Mouse (Mus musculus) T-helper 17 cell (primary cell): ENCODE measurements around the gene Snupn.
"Not testable (repeated sequence)": the region's sequence is repeated elsewhere in the genome, so short reads cannot be mapped to it uniquely, and the experiment has no call there.

ENCODE experiments used
- in situ Hi-C, 2 experiments: fragments of 300-600 bp; cut with MboI, MseI; formaldehyde crosslinking; loops; 1 replicate in 1 of 2; 2 replicates in 1 of 2; pipeline ENCODE4 v1.15.1; 2025; ENCODE audit warnings: high pct_unique_total_duplicates in 2 of 2

Gene Snupn

DNA sequence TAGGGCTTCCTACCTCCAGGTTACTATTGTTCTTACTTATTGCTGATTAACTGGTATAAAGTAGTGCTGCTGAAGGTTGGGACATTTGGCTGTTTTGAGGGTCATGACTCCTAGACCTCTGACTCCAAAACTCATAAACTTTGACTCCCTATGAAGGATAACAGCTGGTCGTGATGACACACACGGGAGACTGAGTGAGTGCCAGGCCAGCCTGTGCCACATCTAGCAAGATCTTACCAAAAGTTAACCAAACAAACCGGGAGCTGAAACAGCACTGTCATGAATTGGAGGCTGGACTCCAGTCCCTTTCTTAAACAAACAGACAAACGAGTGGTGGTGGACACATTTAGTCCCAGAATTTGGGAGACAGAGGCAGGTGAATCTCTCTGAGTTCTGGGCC lies 21.2 kb upstream of the Snupn start:
- in situ Hi-C loops: no loop called here

DNA sequence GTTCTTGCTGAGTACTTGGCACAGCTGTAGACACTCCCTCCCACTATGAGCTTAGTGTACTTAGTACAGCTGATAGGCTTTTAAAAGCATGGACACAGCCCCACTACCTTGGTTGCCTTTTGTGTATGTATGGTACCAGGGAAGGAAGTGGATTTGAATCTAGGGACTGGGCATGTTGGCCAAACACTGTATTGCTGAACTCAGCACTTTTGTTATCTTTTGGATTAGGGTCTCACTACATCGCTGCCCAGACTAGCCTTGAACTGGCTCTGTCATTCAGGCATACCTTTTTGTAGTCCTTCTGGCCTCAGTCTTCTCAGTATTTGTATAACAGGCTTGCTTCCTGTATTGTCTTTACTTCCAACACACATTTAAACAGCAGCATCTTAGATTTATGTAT lies 20.1 kb upstream of the Snupn start:
- in situ Hi-C loops: no loop called here

DNA sequence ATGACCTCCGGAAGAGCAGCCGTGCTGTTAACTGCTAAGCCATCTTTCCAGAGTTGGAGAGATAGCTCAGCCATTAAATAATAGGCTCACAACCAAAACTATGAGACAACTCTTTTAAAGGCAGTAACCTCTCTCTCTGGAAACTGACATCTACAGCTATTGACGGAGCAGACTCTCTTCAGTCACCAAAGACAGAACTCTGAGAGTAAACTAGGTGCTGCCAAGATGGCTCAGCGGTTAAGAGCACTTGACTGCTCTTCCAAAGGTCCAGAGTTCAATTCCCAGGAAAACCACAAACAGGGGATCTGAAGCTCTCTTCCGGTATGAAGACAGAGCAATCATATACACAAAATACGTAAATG lies 13.8 kb upstream of the Snupn start:
- in situ Hi-C loops: loop anchor here in 1 of 2 experiments (5.0 kb wide), 1 partner anchor 115 kb away; no protein-coding TSS in a partner anchor

DNA sequence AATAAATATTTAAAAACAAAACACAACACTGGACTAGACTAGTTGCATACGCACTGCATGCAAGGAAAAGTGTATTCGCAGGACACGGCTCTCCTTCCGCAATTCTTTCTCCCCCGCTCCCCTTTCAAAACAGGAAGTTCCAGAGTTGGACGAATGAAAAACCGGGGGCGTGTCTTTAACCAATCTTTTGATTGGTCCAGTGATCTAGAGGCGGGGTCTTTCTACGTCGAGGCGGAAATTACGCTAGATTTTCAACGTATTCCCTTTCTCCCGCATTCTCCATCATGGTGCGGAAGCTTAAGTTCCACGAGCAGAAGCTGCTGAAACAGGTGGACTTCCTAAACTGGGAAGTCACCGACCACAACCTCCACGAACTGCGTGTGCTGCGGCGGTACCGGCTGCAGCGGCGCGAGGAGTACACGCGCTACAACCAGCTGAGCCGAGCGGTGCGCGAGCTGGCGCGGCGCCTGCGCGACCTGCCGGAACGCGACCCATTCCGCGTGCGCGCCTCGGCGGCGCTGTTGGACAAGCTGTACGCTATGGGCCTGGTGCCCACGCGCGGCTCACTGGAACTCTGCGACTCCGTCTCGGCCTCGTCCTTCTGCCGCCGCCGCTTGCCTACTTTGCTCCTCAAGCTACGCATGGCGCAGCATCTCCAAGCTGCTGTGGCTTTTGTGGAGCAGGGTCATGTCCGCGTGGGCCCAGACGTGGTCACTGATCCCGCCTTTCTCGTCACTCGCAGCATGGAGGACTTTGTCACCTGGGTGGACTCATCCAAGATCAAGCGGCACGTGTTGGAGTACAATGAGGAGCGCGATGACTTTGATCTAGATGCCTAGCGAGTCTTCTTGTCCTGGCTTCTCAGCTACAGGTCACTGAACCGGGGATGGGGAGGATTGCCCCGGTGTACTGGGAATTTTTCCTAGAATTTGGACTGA lies 13.2 kb upstream of the Snupn start, which contains the start of gene Imp3:
TSS of gene Imp3 (plus strand) at position 253 of the 938 bp plus-strand sequence.
- in situ Hi-C loops: loop anchor here in 1 of 2 experiments (5.0 kb wide), 1 partner anchor 115 kb away; no protein-coding TSS in a partner anchor

DNA sequence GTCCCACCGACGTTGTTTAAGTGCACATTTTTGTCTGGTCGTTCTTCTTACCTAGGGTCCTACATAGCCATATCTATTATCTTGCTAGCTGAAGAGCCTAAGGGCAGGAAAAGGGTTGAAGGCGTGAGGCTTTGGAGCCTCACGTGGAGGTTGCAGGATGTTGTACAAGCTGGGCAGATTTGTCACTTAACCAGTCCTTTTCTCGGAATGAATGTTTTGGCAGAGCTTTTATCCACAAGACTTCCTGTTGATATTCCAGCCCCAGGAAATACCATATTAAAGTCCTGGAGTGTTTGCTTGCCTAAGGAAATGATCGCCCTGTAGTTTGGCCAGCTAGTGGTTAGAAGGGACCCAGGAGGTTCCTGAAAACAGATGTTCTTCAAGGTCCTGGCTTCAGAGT lies 12.3 kb upstream of the Snupn start:
- in situ Hi-C loops: loop anchor here in 1 of 2 experiments (5.0 kb wide), 1 partner anchor 114 kb away; no protein-coding TSS in a partner anchor

DNA sequence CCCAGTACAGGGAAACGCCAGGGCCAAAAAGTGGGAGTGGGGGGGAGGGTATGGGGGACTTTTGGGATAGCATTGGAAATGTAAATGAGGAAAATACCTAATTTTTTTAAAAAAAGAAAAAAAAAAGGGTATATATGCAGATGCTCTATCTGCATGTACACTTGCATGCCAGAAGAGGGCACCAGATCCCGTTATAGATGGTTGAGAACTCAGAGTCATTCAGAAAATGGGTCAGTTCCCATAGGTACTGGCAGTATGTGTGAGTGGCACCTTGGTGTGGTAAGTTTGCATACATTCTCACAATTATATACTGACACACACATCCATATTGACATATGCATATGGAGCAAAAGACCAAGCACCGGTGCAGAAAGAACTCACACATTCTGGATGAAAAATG lies 3.2 kb upstream of the Snupn start:
- in situ Hi-C loops: not testable (repeated sequence)

DNA sequence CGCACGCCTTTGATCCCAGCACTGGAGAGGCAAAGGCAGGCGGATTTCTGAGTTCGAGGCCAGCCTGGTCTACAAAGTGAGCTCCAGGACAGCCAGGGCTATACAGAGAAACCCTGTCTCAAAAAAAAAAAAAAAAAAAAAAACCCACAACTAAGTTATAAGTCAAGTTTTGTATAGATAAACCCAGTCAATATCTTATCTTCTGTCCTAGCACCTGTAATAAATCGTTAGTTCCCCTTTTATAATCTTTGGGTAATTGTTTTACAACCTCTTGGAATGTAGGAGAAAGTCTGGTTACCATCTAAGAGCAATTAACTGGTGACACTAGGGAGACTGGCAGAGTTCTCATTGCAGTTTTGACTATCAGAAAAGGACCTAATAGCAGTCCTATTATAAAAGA lies 2.0 kb upstream of the Snupn start:
- in situ Hi-C loops: not testable (repeated sequence)

DNA sequence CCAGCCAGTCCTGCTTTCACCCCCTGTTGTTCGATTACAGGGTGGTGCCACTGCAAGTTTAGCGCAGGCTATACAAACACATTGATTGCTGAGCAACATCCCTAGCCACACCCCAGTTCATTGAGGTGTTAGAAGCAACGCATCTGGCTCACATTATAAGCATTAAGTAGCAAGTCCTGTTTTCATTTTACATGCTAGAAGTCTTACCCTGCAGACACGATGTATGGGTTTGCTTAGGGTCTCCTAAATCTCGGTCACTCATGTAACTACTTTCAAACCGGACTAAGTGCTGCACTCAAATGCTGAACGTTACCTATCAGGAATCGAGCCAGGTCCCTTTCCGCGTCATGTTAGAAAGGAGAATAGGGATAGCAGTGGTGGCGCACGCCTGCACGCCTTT lies 911 bp upstream of the Snupn start:
- in situ Hi-C loops: loop anchor here (5.0 to 10.0 kb wide), 3 partner anchors 43 to 1405 kb away; partner anchors contain the start of genes Ptpn9 (in 1 of the 2) and Sin3a (in 1 of the 2)

DNA sequence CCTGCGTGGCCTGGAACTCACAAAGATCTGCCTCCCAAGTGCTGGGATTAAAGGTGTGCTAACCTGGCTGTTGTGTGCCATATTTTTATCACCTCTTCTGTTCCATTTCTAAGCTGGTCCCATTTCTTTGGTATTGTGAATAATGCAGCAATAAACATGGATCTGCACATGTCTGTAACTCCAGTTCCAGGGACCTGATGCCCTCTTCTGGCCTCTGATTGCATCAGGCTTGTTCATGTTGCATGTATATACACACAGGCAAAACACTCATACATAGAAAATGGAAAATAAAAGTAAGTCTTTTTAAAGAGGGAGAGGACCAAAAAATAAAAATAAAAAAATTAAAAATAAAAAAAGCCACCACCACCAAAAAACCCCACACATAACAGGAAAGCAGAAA lies 2.9 kb downstream of the Snupn start:
- in situ Hi-C loops: loop anchor here (5.0 to 10.0 kb wide), 3 partner anchors 39 to 1409 kb away; partner anchors contain the start of genes Ptpn9 (in 1 of the 2) and Sin3a (in 1 of the 2)

DNA sequence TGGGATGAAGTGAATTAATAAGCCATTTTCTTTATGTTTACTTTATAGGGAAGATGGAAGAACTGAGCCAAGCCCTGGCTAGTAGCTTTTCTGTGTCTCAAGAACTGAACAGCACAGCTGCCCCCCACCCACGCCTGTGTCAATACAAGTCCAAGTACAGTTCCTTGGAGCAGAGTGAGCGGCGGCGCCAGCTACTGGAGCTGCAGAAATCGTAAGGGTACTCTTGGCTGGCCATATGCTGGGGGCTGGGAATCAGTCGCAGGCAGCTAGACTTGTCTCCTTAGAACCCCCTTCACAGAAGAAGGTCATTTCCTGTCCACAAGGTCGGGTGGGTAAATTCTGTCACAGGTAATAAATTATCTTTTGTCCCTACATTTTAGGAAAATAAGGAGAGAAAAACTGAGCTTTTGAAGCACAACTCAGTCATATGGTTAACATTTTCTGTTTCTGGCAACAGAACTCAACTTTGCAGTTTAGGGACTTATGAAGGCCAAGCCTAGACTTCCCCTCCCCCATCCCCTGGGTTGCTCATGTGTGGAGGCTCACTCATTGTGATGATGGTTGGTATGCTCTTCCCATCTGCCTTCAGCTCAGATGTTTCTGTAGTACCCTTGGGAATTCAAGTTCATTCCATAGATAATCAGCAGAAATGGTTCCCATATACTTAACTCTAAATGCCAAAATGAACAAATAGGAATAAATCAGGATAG lies 6.4 kb downstream of the Snupn start:
- in situ Hi-C loops: loop anchor here in 1 of 2 experiments (10.0 kb wide), 1 partner anchor 1412 kb away; no protein-coding TSS in a partner anchor

DNA sequence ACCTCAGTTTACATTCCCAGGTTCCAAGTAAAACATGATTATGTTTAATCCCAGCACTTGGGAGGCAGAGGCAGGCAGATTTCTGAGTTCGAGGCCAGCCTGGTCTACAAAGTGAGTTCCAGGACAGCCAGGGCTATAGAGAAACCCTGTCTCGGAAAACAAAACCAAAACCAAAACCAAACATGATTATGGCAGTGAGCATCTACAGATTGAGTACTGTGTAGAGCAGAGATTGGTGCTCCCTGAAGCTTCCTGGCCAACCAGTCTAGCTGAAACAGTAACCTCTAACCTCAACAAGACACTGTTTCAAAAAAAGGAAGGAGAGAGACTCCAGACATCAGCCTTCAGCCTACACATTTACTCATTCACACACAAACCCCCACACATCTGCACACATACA lies 8.0 kb downstream of the Snupn start:
- in situ Hi-C loops: loop anchor here in 1 of 2 experiments (10.0 kb wide), 1 partner anchor 1414 kb away; no protein-coding TSS in a partner anchor

DNA sequence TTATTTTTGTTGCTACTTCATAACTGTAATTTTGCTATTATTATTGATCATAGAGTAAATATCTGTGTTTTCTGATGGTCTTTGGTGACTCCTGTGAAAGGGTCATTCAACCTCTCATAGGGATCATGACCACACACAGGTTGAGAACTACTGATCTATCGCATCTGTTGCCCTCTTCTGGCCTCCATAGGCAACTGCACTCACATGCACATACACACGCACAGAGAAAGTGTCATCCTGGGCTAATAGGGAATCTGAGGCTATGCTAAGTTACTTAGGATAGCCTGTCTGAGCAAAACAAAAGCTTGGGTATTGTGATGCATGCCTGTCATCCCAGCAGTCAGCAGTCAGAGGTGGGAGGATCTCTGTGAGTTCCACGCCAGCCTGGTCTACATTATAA lies 10.9 kb downstream of the Snupn start:
- in situ Hi-C loops: no loop called here

DNA sequence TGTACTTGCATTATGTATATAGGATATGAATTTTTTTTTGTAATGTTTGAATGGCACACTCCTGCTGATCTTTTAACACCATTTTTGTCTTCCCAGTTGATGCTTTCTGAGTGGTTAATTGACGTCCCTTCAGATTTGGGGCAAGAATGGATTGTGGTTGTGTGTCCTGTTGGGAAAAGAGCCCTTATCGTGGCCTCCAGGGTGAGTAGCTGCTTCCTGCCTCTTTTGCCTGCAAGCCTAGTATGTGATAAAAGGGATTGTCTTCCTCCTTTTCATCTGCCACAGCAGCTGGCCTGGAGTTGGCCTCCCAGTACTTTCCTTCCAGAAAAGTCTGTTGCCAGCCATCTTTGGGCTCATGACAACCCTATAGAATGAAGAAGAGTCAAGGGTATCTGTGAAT lies 19.5 kb downstream of the Snupn start:
- in situ Hi-C loops: loop anchor here in 1 of 2 experiments (10.0 kb wide), 1 partner anchor 405 kb away; no protein-coding TSS in a partner anchor

DNA sequence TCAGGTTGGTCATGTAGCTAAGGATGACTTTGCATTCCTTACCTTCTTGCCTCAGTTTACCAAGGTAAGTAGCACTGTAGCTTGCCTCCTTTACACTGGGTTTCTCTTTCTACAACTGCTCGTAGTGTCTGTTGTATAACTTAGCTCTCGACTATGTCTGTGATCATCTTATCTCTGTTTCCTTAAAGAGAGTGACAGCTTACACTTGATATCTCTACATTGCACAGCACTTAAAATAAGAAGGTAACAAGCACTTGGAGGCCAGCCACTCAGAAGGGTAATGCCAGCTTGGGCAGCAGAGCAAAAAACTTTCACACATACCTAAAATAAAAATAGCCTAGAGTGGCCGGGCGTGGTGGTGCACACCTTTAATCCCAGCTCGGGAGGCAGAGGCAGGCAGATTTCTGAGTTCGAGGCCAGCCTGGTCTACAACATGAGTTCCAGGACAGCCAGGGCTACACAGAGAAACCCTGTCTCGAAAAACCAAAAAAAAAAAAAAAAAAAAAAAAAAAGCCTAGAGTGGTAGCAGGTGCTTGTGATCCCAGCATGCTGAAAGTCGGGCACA lies 23.4 kb downstream of the Snupn start:
- in situ Hi-C loops: loop anchor here in 1 of 2 experiments (10.0 kb wide), 1 partner anchor 401 kb away; no protein-coding TSS in a partner anchor

DNA sequence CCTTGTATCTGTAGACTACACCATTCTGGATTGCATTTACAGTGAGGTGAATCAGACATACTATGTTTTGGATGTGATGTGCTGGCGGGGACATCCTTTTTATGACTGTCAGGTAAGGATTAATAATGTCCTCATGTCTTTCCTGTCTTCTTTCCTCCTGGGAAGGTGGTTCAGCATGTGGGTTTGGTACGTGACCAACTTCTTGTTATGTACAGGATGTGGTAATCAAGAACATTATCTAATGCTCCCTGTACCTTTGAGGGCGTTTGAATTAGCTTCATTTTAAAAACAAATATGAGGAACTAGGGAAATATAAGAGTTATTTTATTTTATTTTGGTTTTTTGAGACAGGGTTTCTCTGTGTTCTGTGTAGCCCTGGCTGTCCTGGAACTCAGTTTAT lies 24.5 kb downstream of the Snupn start:
- in situ Hi-C loops: loop anchor here in 1 of 2 experiments (10.0 kb wide), 1 partner anchor 400 kb away; no protein-coding TSS in a partner anchor

DNA sequence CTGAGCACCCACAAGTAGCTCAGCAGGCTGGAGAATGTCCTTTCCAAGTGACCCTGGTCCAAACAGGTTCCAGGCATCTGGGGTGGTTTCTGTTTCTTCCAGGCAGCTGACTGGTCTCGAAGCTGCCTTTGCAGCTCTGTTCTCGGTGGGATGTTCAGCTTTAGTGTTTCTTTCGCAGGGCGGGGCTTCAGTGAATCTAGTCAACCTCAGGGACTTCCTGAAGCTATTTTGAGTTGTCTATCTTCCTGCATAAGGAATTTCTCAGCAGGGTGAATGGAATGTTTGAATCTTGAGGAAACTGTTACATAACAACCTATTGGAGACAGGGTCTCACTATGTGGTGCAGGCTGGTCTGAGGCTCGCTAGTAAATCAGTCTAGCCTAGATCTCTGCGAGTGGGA lies 29.5 kb downstream of the Snupn start:
- in situ Hi-C loops: no loop called here

DNA sequence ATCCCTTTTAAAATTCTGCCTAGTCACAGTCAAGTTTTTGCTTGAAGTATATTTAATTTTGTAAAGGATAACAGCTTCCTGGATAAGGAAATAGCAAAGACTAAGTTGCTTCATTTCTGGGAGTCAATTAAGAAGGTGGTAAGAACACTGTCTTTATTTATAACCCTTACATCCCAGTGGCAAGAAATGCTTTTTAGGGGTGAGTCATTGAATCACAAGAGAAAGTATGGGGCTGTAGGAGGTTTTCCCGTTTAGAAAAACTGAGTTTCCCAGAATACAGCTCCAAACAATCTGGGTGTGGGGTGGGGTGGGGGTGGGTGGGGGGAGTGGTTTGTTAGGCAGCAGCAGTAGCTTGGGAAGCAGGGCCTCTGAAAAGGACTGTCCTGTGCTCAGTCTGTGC lies 30.8 kb downstream of the Snupn start:
- in situ Hi-C loops: no loop called here

DNA sequence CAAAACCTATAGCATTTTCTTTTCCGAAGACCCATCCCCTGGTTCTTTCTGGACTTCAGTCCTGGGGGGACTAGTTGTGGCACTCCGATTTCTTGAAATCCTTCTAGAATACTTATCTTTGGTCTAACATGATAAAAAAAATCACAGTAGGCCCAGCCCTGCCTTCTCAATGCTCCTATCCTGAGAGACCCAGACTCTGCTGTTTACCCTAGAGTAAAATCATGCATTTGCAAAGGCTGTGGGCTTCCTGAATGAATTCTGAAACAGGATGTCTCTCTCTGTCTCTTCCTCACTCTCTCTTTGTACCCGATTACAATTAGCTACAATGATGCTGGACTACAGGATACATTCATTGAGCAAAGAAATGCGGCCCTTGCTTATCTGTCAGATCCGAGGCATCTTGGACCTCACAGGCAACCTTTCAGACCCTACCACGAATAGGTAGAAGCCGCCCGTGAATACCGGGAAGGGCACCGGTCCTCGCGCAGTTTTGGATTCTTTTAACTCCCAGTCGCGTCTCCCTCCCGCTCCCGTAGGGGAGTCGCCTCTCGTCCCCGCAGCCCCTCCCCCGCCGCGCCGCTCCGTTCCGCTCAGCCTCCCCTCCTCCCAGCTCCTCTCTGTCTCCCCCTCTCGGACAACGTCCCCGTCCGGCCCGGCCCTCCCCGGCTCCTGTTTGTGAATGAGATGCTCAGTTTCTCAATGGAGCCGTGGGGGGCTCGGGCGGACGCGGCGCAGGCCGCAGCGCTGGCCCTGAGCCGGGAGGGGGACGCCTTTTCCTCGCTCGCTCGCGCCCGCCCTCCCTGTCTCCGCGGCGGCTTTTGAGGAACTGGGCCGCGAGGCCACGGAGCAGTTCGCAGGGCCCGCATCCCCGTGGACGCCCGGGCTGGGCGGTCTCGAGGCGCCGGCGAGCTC lies 43.9 kb downstream of the Snupn start, which contains the start of gene Ptpn9:
TSS of gene Ptpn9 (plus strand) at position 638 of the 912 bp plus-strand sequence.
- in situ Hi-C loops: loop anchor here (5.0 to 10.0 kb wide), 2 partner anchors 42 to 1840 kb away; partner anchors contain the start of gene Snupn (in 1 of the 2)

DNA sequence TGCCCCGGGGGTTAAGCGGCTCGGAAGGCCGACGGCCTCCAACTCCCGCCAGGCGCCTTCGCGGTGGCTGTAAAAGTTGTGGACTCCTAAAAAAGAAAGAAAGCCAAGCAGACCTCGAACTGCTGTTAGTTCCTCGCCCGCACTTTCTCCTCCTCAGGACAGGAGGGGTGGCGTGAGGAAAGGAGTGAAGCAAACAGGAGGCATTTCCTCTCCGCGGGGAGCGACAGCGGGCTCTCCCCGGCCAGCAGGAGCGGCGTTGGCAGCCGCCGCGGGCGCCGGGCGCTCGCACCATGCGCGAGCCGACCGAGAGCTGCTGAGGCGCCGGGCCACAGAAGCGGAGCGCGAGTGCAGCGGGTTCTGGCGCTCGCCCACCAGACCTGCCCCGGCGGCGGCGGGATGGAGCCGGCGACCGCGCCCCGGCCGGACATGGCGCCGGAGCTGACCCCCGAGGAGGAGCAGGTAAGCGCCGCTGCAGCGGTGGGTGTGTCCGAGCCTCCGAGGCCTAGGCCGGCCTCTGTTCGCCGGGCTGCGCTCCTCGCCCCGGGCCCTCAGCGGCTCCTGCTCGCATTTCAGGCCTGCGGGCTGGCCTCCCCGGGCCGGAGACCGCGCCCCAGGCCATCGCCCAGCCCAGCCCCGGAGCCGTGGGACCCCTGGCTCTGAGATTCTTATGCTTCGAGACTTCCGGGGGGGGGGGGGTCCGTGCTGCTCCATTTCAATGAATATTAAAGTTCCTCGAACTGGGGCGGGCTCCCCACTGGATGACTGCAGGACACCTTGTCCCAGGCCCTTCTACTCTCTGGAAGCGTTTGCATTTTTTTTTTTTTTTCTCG lies 44.7 kb downstream of the Snupn start:
- in situ Hi-C loops: loop anchor here in 1 of 2 experiments (10.0 kb wide), 1 partner anchor 1841 kb away; no protein-coding TSS in a partner anchor
